Mouse (Mus musculus) left cerebral cortex, adult 18-20 months (tissue): ENCODE measurements around the gene Tmem37. TPM values are rescaled to one million over a fixed set of nuclear protein-coding genes. Genes with fewer than 3 reads are reported as not detected.

Experiments used
- DNase-seq, 2 experiments: peaks; one replicate each; pipeline ENCODE4 v3.0.0; 2021 to 2022; ENCODE audit warnings: low spot score in 2 of 2, mixed read lengths in 1 of 2
- total RNA-seq, 2 experiments: library from RNA; stranded (reverse); gene quantifications; 2 replicates each; pipeline ENCODE4 v1.2.3; 2021

Tmem37 gene
- total RNA-seq, 2 experiments from 2014 or later, result 0.94 to 2.0 TPM

- no peak for DNase-seq
Measured at GRCm38 (mm10) chr1:120060687-120061086, 13.2 kb downstream of the Tmem37 start.

GRCm38 (mm10) chr1:120057674-120058430, 16.0 kb downstream of the Tmem37 start:
- no peak for DNase-seq

- DNase-seq, result peak in 1 of 2 experiments; percentile 39
Measured at GRCm38 (mm10) chr1:120057044-120057443, 16.8 kb downstream of the Tmem37 start.

GRCm38 (mm10) chr1:120056236-120056635, 17.6 kb downstream of the Tmem37 start:
- DNase-seq, result no peak

- no peak for DNase-seq
Measured at GRCm38 (mm10) chr1:120055475-120055874, 18.4 kb downstream of the Tmem37 start.

GRCm38 (mm10) chr1:120054997-120055396, 18.9 kb downstream of the Tmem37 start:
- no peak for DNase-seq

GRCm38 (mm10) chr1:120051070-120051469, 22.8 kb downstream of the Tmem37 start:
- no peak for DNase-seq

GRCm38 (mm10) chr1:120047325-120047724, 26.5 kb downstream of the Tmem37 start:
- no peak for DNase-seq

GRCm38 (mm10) chr1:120044584-120044983, 29.3 kb downstream of the Tmem37 start:
- no peak for DNase-seq

- DNase-seq, result no peak
Measured at GRCm38 (mm10) chr1:120042421-120042820, 31.5 kb downstream of the Tmem37 start.

GRCm38 (mm10) chr1:120038594-120038993, 35.3 kb downstream of the Tmem37 start:
- DNase-seq, result no peak

- DNase-seq, result no peak
Measured at GRCm38 (mm10) chr1:120037021-120037683, 36.7 kb downstream of the Tmem37 start.

- no peak for DNase-seq
Measured at GRCm38 (mm10) chr1:120035456-120036034, 38.3 kb downstream of the Tmem37 start.

GRCm38 (mm10) chr1:120034793-120035192, 39.1 kb downstream of the Tmem37 start:
- no peak for DNase-seq

- DNase-seq, result no peak
Measured at GRCm38 (mm10) chr1:120033469-120033854, 40.4 kb downstream of the Tmem37 start.

- DNase-seq, result peak; percentile 68 to 71
Measured at GRCm38 (mm10) chr1:120032804-120033468, 40.9 kb downstream of the Tmem37 start.

- DNase-seq, result no peak
Measured at GRCm38 (mm10) chr1:120030474-120030873, 43.4 kb downstream of the Tmem37 start.

GRCm38 (mm10) chr1:120027693-120028092, 46.2 kb downstream of the Tmem37 start:
- no peak for DNase-seq

GRCm38 (mm10) chr1:120025050-120025439, 48.8 kb downstream of the Tmem37 start:
- DNase-seq, result no peak

GRCm38 (mm10) chr1:120024331-120025049, 49.4 kb downstream of the Tmem37 start:
- DNase-seq, result no peak

GRCm38 (mm10) chr1:120021951-120022350, 51.9 kb downstream of the Tmem37 start:
- DNase-seq, result peak; percentile 37 to 53
